Mouse (Mus musculus): ENCODE data around the gene Scarb1.

DNA sequence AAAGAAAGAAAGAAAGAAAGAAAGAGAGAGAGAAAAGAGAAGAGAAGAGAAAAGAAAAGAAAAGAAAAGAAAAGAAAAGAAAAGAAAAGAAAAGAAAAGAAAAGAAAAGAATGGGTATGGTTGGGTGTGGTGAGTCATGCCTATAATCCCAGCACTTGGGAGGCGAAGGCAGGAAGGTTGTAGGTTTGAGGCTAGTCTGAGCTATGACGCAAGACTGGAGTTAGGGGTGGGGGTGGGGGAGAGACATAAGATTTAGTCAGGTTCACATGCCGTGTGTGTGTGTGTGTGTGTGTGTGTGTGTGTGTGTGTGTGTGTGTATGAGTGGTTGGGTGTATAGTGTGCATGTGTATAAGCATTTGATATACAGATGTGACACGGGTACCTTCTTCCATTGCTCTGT is 94.2 kb downstream of the Scarb1 start:
- TF ChIP-seq POLR2A (IDR thresholded peaks at IDR 0.05; ENCODE audit: borderline replicate concordance, insufficient read depth, low read length) (no peak), CTCF (IDR thresholded peaks at IDR 0.05; ENCODE audit: borderline replicate concordance, insufficient read depth, low read depth, low read length) (no peak)

Data from cerebellum, adult 2 months (tissue).